Mouse (Mus musculus) midbrain, embryonic 10.5 days (tissue): ENCODE data around the gene Rgs7bp. TPM values are rescaled to one million over a fixed set of nuclear protein-coding genes. Genes with fewer than 3 reads are reported as not detected.
A peak's percentile ranks its signal among the peaks of the same experiment; 100 is the strongest.

Experiments used
- DNase-seq: peaks from one replicate; pipeline ENCODE4 v3.0.0-alpha.2; 2017; ENCODE audit warnings: low spot score
- H3K27ac ChIP-seq: fragments of 300-500 bp; sonication (generic); replicated peaks from 2 replicates; pipeline ENCODE4 v1.5.1; 2016; ENCODE audit warnings: mild to moderate bottlenecking
- H3K27me3 ChIP-seq: fragments of 300-500 bp; sonication (generic); 2 replicates; pipeline ENCODE4 v1.6.1; 2016; ENCODE audit warnings: low read depth, mild to moderate bottlenecking; ENCODE audit not compliant: poor library complexity, severe bottlenecking
- H3K36me3 ChIP-seq: fragments of 300-500 bp; sonication (generic); 2 replicates; pipeline ENCODE4 v1.6.1; 2016; ENCODE audit warnings: mild to moderate bottlenecking, moderate library complexity
- H3K4me1 ChIP-seq: fragments of 300-500 bp; sonication (generic); 2 replicates; pipeline ENCODE4 v1.6.1; 2016
- H3K4me3 ChIP-seq: fragments of 300-500 bp; sonication (generic); 2 replicates; pipeline ENCODE4 v1.5.1; 2016; ENCODE audit warnings: mild to moderate bottlenecking, moderate library complexity
- H3K9me3 ChIP-seq: fragments of 300-500 bp; sonication (generic); replicated peaks from 2 replicates; pipeline ENCODE4 v1.6.1; 2016; ENCODE audit warnings: mild to moderate bottlenecking
- WGBS: fragments of 180-500 bp; shearing (Covaris S2); methylation state at CpG from one replicate; pipeline ENCODE4 v1.1.7; 2016; 5-methylcytosine and 5-hydroxymethylcytosine counted together
- polyA plus RNA-seq: library from polyadenylated mRNA; unstranded; fragments of >200 nt; fragmentation: Nextera tagmentation; extraction: Ambion mirVana; gene quantifications from 2 replicates; pipeline ENCODE4 v1.2.1, GENCODE M21; 2016

Gene Rgs7bp
- polyA plus RNA-seq, result 0.57 and 0.92 TPM in 2 replicates

GRCm38 (mm10) chr13:105054181-105054940 is at the start of gene Rgs7bp:
TSS of gene Rgs7bp (minus strand) at chr13:105054930.
- H3K4me3 ChIP-seq, result peak within 1 kb of the TSS; percentile 77
- H3K9me3 ChIP-seq, result no peaks in the 10 kb centered on the region
- DNase-seq, result peak; percentile 83
- peaks cover 46% of the 10 kb centered on the region for H3K27me3 ChIP-seq
- H3K36me3 ChIP-seq, result no peaks in the 10 kb centered on the region
- H3K27ac ChIP-seq, result peak within 1 kb of the TSS; percentile 82
- peaks cover 21% of the 10 kb centered on the region for H3K4me1 ChIP-seq
- under 1% methylated on average over 73 of the region's 75 CpGs for WGBS

- Histone ChIP-seq H3K4me1 (no peaks in the 10 kb centered on the region), H3K36me3 (no peaks in the 10 kb centered on the region), H3K27me3 (no peaks in the 10 kb centered on the region), H3K4me3 (no peak overlapping the region), H3K27ac (no peak overlapping the region), H3K9me3 (no peaks in the 10 kb centered on the region)
- 86% methylated on average over 2 of the region's 2 CpGs for WGBS
- DNase-seq, result no peak
These were observed 49.7 kb upstream of the Rgs7bp start for GRCm38 (mm10) chr13:105104385-105104784.

GRCm38 (mm10) chr13:105100705-105101104 is 46.0 kb upstream of the Rgs7bp start:
- no peak overlapping the region for H3K4me3 ChIP-seq
- 78% methylated on average over 4 of the region's 4 CpGs for WGBS

GRCm38 (mm10) chr13:105096316-105096715 is 41.6 kb upstream of the Rgs7bp start:
- 79% methylated on average over 2 of the region's 2 CpGs for WGBS
- Histone ChIP-seq H3K9me3 (no peaks in the 10 kb centered on the region), H3K4me1 (peaks cover 6% of the 10 kb centered on the region; the same call in 1 of the 2 replicates), H3K36me3 (no peaks in the 10 kb centered on the region), H3K27me3 (no peaks in the 10 kb centered on the region), H3K4me3 (no peak overlapping the region), H3K27ac (no peak overlapping the region)
- peak; percentile 19 for DNase-seq

More at GRCm38 (mm10) chr13:105100705-105101104, 46.0 kb upstream of the Rgs7bp start:
- Histone ChIP-seq H3K9me3 (no peaks in the 10 kb centered on the region), H3K36me3 (no peaks in the 10 kb centered on the region), H3K4me1 (peaks cover 6% of the 10 kb centered on the region; the same call in 1 of the 2 replicates), H3K27ac (no peak overlapping the region), H3K27me3 (no peaks in the 10 kb centered on the region)
- DNase-seq, result no peak

- Histone ChIP-seq H3K4me1 (no peaks in the 10 kb centered on the region), H3K27me3 (no peaks in the 10 kb centered on the region), H3K36me3 (no peaks in the 10 kb centered on the region), H3K9me3 (no peaks in the 10 kb centered on the region), H3K4me3 (no peak overlapping the region), H3K27ac (no peak overlapping the region)
- WGBS, result 88% methylated on average over 3 of the region's 3 CpGs
- no peak for DNase-seq
These were observed 34.5 kb upstream of the Rgs7bp start for GRCm38 (mm10) chr13:105089276-105089675.

GRCm38 (mm10) chr13:105081862-105082261 is 27.1 kb upstream of the Rgs7bp start, which contains the start of gene 4933425L06Rik:
TSS of gene 4933425L06Rik (plus strand) at chr13:105082122.
- Histone ChIP-seq H3K36me3 (no peaks in the 10 kb centered on the region), H3K4me1 (no peaks in the 10 kb centered on the region), H3K9me3 (no peaks in the 10 kb centered on the region), H3K27me3 (no peaks in the 10 kb centered on the region), H3K4me3 (no peak within 1 kb of the TSS), H3K27ac (no peak within 1 kb of the TSS)
- no peak for DNase-seq
- WGBS, result 92% methylated on average over 10 of the region's 10 CpGs

GRCm38 (mm10) chr13:105066890-105067845 is 12.4 kb upstream of the Rgs7bp start:
- 78% methylated on average over 7 of the region's 7 CpGs for WGBS
- no peak for DNase-seq
- no peak overlapping the region for H3K4me3 ChIP-seq

GRCm38 (mm10) chr13:105066119-105066518 is 11.4 kb upstream of the Rgs7bp start:
- Histone ChIP-seq H3K9me3 (no peaks in the 10 kb centered on the region), H3K27ac (no peak overlapping the region), H3K27me3 (no peaks in the 10 kb centered on the region), H3K4me3 (no peak overlapping the region), H3K4me1 (no peaks in the 10 kb centered on the region), H3K36me3 (no peaks in the 10 kb centered on the region)
- no peak for DNase-seq

More at GRCm38 (mm10) chr13:105066890-105067845, 12.4 kb upstream of the Rgs7bp start:
- H3K27ac ChIP-seq, result no peak overlapping the region
- no peaks in the 10 kb centered on the region for H3K27me3 ChIP-seq
- H3K36me3 ChIP-seq, result no peaks in the 10 kb centered on the region
- no peaks in the 10 kb centered on the region for H3K9me3 ChIP-seq
- no peaks in the 10 kb centered on the region for H3K4me1 ChIP-seq

GRCm38 (mm10) chr13:105055374-105055773 is 644 bp upstream of the Rgs7bp start:
- no peak overlapping the region for H3K27ac ChIP-seq

GRCm38 (mm10) chr13:105054941-105055309 is 195 bp upstream of the Rgs7bp start:
- peaks cover 21% of the 10 kb centered on the region for H3K4me1 ChIP-seq
- no peaks in the 10 kb centered on the region for H3K9me3 ChIP-seq
- H3K36me3 ChIP-seq, result no peaks in the 10 kb centered on the region
- peak; percentile 19 for DNase-seq
- peaks cover 46% of the 10 kb centered on the region for H3K27me3 ChIP-seq
- H3K27ac ChIP-seq, result 0 out of 2 replicates have a peak overlapping the region, but pooled peaks have one; percentile 82
- H3K4me3 ChIP-seq, result peak overlapping the region; percentile 77
- under 1% methylated on average over 8 of the region's 8 CpGs for WGBS

More at GRCm38 (mm10) chr13:105055374-105055773, 644 bp upstream of the Rgs7bp start:
- peak overlapping the region; percentile 77 for H3K4me3 ChIP-seq
- no peaks in the 10 kb centered on the region for H3K9me3 ChIP-seq
- H3K36me3 ChIP-seq, result no peaks in the 10 kb centered on the region
- H3K4me1 ChIP-seq, result peaks cover 21% of the 10 kb centered on the region
- peaks cover 46% of the 10 kb centered on the region for H3K27me3 ChIP-seq
- peak; percentile 31 for DNase-seq
- WGBS, result 17% methylated on average over 5 of the region's 5 CpGs

- H3K27me3 ChIP-seq, result peaks cover 46% of the 10 kb centered on the region
- H3K4me1 ChIP-seq, result peaks cover 21% of the 10 kb centered on the region
- peak overlapping the region; percentile 77 for H3K4me3 ChIP-seq
- peak overlapping the region; percentile 82 for H3K27ac ChIP-seq
- no peaks in the 10 kb centered on the region for H3K36me3 ChIP-seq
- no peaks in the 10 kb centered on the region for H3K9me3 ChIP-seq
- WGBS, result 1% methylated on average over 12 of the region's 12 CpGs
- peak; percentile 26 for DNase-seq
These were observed 1.1 kb downstream of the Rgs7bp start for GRCm38 (mm10) chr13:105053618-105054017.

GRCm38 (mm10) chr13:105051432-105051831 is 3.3 kb downstream of the Rgs7bp start:
- 52% methylated on average over 6 of the region's 6 CpGs for WGBS
- no peak for DNase-seq
- Histone ChIP-seq H3K4me3 (no peak overlapping the region), H3K27me3 (peaks cover 41% of the 10 kb centered on the region), H3K9me3 (no peaks in the 10 kb centered on the region), H3K36me3 (no peaks in the 10 kb centered on the region), H3K27ac (no peak overlapping the region), H3K4me1 (peaks cover 21% of the 10 kb centered on the region)
